ENCODE assay signal across 8 mouse cellular contexts in the genomic region with DNA sequence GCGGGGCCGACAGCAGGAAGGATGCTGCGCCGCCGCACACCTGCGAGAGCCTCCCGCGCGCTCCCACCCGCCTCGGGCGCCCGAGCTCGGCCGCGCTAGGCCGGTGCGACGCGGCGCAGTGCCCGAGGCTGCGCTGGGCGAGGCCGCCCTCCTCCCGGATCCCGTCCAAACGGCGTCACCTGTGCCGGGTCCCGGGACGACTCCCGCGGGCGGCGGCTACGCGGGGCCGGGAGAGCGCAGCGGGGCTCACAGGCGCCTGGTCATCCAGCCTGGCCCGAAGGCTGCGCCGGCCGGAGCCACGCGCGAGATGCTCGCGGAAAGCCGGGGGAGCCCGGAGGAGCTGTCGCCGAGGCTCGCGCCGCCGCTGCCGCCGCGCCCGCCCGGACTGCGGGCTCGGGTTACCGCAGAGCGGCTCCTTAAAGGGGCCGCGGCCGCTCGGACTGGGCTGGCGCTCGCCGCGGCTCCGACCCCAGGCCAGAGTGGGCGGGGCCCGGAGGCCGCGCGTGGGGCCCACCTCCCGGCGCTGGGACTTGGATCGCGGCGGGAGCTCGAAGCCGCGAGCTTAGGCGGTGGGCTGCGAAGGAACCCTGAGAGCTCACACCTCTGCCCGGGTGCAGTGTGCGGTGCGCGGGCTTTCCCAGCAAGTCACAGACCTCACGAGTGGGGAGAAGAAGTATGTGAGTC. TPM values are rescaled to one million over a fixed set of nuclear protein-coding genes. Genes with fewer than 3 reads are reported as not detected.
A peak's percentile ranks its signal among the peaks of the same experiment; 100 is the strongest.
DNase-seq lines count a peak whose midpoint lies in the region; ATAC-seq and TF ChIP-seq lines count a peak whose summit lies in the region.

No protein-coding gene starts in this region.

- no peaks in the 10 kb centered on the region for H3K36me3 ChIP-seq in embryonic facial prominence, embryonic 13.5 days
- no peaks in the 10 kb centered on the region for H3K36me3 ChIP-seq in heart, embryonic 11.5 days (ENCODE audit: control insufficient read depth, insufficient read depth, low read length)
- H3K36me3 ChIP-seq in lung, embryonic 14.5 days (ENCODE audit: insufficient read depth), result no peaks in the 10 kb centered on the region
- no peaks in the 10 kb centered on the region for H3K36me3 ChIP-seq in neural tube, embryonic 14.5 days (ENCODE audit: control insufficient read depth, insufficient read depth, low read length)

- TF ChIP-seq CTCF in lung, embryonic 14.5 days (IDR thresholded peaks at IDR 0.05; ENCODE audit: low read depth), result no peak

- WGBS in embryonic facial prominence, embryonic 13.5 days, result under 1% methylated on average over 97 of the region's 97 CpGs
- under 1% methylated on average over 84 of the region's 97 CpGs for WGBS in heart, embryonic 11.5 days (ENCODE audit: insufficient replicate concordance)
- WGBS in lung, embryonic 14.5 days, result under 1% methylated on average over 92 of the region's 97 CpGs
- WGBS in neural tube, embryonic 14.5 days, result under 1% methylated on average over 78 of the region's 97 CpGs

- H3K4me2 ChIP-seq in embryonic facial prominence, embryonic 13.5 days, result peak overlapping the region; percentile 98
- H3K4me2 ChIP-seq in heart, embryonic 11.5 days, result peak overlapping the region; percentile 100
- peak overlapping the region; percentile 100 for H3K4me2 ChIP-seq in lung, embryonic 14.5 days
- peak overlapping the region; percentile 89 for H3K4me2 ChIP-seq in neural tube, embryonic 14.5 days (ENCODE audit: low read depth, low read length)

- H3K27ac ChIP-seq in embryonic facial prominence, embryonic 13.5 days, result no peak overlapping the region
- 0 out of 2 replicates have a peak overlapping the region, but pooled peaks have one; percentile 32 for H3K27ac ChIP-seq in heart, embryonic 11.5 days (ENCODE audit: low read depth, low read length)
- H3K27ac ChIP-seq in lung, embryonic 14.5 days (ENCODE audit: low read depth), result peak overlapping the region; percentile 24; the same call in 1 of the 2 replicates
- peak overlapping the region; percentile 62; the same call in 1 of the 2 replicates for H3K27ac ChIP-seq in neural tube, embryonic 14.5 days (ENCODE audit: low read depth, low read length)

- DNase-seq in adrenal gland, adult 8-10 months, result peak; percentile 35
- peak; percentile 75 for DNase-seq in kidney, postnatal 10 days
- DNase-seq in lung, embryonic 14.5 days, result peak; percentile 83
- DNase-seq in testis, postnatal 14 days (ENCODE audit: low spot score), result peak; percentile 73

- H3K9ac ChIP-seq in embryonic facial prominence, embryonic 13.5 days, result peak overlapping the region; percentile 75
- peak overlapping the region; percentile 79 for H3K9ac ChIP-seq in heart, embryonic 11.5 days (ENCODE audit: low read depth, low read length)
- peak overlapping the region; percentile 57 for H3K9ac ChIP-seq in lung, embryonic 14.5 days
- peak overlapping the region; percentile 87 for H3K9ac ChIP-seq in neural tube, embryonic 14.5 days (replicated peaks; ENCODE audit: low read depth, low read length)

- peaks cover 10% of the 10 kb centered on the region; the same call in 1 of the 2 replicates for H3K4me1 ChIP-seq in embryonic facial prominence, embryonic 13.5 days
- peaks cover 2% of the 10 kb centered on the region; the same call in 1 of the 2 replicates for H3K4me1 ChIP-seq in heart, embryonic 11.5 days (ENCODE audit: control insufficient read depth, insufficient read depth, low read length)
- H3K4me1 ChIP-seq in lung, embryonic 14.5 days (ENCODE audit: insufficient read depth), result no peaks in the 10 kb centered on the region
- no peaks in the 10 kb centered on the region for H3K4me1 ChIP-seq in neural tube, embryonic 14.5 days (ENCODE audit: control insufficient read depth, insufficient read depth, low read length)

- peaks cover 68% of the 10 kb centered on the region for H3K27me3 ChIP-seq in embryonic facial prominence, embryonic 13.5 days
- H3K27me3 ChIP-seq in heart, embryonic 11.5 days (ENCODE audit: control insufficient read depth, insufficient read depth, low read length), result peaks cover 35% of the 10 kb centered on the region
- H3K27me3 ChIP-seq in lung, embryonic 14.5 days (ENCODE audit: insufficient read depth, low read length), result peaks cover 57% of the 10 kb centered on the region
- H3K27me3 ChIP-seq in neural tube, embryonic 14.5 days (ENCODE audit: control insufficient read depth, insufficient read depth, low read length), result peaks cover 21% of the 10 kb centered on the region

- H3K9me3 ChIP-seq in embryonic facial prominence, embryonic 13.5 days, result no peaks in the 10 kb centered on the region
- H3K9me3 ChIP-seq in heart, embryonic 11.5 days (replicated peaks; ENCODE audit: control insufficient read depth, low read length), result no peaks in the 10 kb centered on the region
- no peaks in the 10 kb centered on the region for H3K9me3 ChIP-seq in lung, embryonic 14.5 days (ENCODE audit: low read depth, low read length)
- no peaks in the 10 kb centered on the region for H3K9me3 ChIP-seq in neural tube, embryonic 14.5 days (ENCODE audit: control insufficient read depth, low read length)

- ATAC-seq in CD4-positive, CD25-positive, alpha-beta regulatory T cell, adult 4 months, result peak; percentile 49
- peak; percentile 86 for ATAC-seq in embryonic facial prominence, embryonic 13.5 days (ENCODE audit: insufficient number of reproducible peaks, insufficient read depth, low FRiP score, low TSS enrichment, low read depth)
- peak; percentile 90 for ATAC-seq in heart, embryonic 11.5 days (replicated peaks; ENCODE audit: insufficient number of reproducible peaks, low FRiP score, low TSS enrichment)
- ATAC-seq in lung, embryonic 14.5 days (ENCODE audit: insufficient read depth), result peak; percentile 92
- ATAC-seq in neural tube, embryonic 14.5 days (ENCODE audit: low read depth), result peak; percentile 92

- peak overlapping the region; percentile 65 for H3K4me3 ChIP-seq in embryonic facial prominence, embryonic 13.5 days
- peak overlapping the region; percentile 82 for H3K4me3 ChIP-seq in heart, embryonic 11.5 days (ENCODE audit: low read depth, low read length)
- peak overlapping the region; percentile 64 for H3K4me3 ChIP-seq in lung, embryonic 14.5 days (ENCODE audit: low read depth, low read length)
- peak overlapping the region; percentile 73 for H3K4me3 ChIP-seq in neural tube, embryonic 14.5 days (ENCODE audit: low read depth, low read length)

RNA-seq across cellular contexts. Expression of gene Tmem56, which starts 20.2 kb away (rescaled TPM):
- not detected for polyA plus RNA-seq in CD4-positive, CD25-positive, alpha-beta regulatory T cell, adult 4 months (2017; shearing (Covaris generic))
- 10 to 100 TPM; 43.3 to 76.1 (median 62.1) TPM for total RNA-seq in adrenal gland, adult 8-10 months (2022)
- polyA plus RNA-seq in embryonic facial prominence, embryonic 13.5 days (2015; fragmentation: Nextera tagmentation; extraction: Ambion mirVana), result 0.74 and 0.99 TPM in 2 replicates
- 1.8 and 2.5 TPM in 2 replicates for polyA plus RNA-seq in heart, embryonic 11.5 days (2014; fragmentation: Nextera tagmentation; extraction: Ambion mirVana)
- polyA plus RNA-seq in lung, embryonic 14.5 days (2014; fragmentation: Nextera tagmentation; extraction: Ambion mirVana), result 0.34 and 0.49 TPM in 2 replicates
- 4.4 and 5.5 TPM in 2 replicates for polyA plus RNA-seq in neural tube, embryonic 14.5 days (2014; fragmentation: Nextera tagmentation; extraction: Ambion mirVana)

RNA-seq across cellular contexts. Expression of gene Alg14, which starts 28.9 kb away (rescaled TPM):
- polyA plus RNA-seq in CD4-positive, CD25-positive, alpha-beta regulatory T cell, adult 4 months (2017; shearing (Covaris generic)), result 10 to 100 TPM; 15.5 to 29.5 TPM
- 10 to 100 TPM; 29.3 to 43.6 (median 33.2) TPM for total RNA-seq in adrenal gland, adult 8-10 months (2022)
- polyA plus RNA-seq in embryonic facial prominence, embryonic 13.5 days (2015; fragmentation: Nextera tagmentation; extraction: Ambion mirVana), result 37.0 and 44.5 TPM in 2 replicates
- polyA plus RNA-seq in heart, embryonic 11.5 days (2014; fragmentation: Nextera tagmentation; extraction: Ambion mirVana), result 38.2 and 42.2 TPM in 2 replicates
- polyA plus RNA-seq in lung, embryonic 14.5 days (2014; fragmentation: Nextera tagmentation; extraction: Ambion mirVana), result 39.2 and 43.9 TPM in 2 replicates
- polyA plus RNA-seq in neural tube, embryonic 14.5 days (2014; fragmentation: Nextera tagmentation; extraction: Ambion mirVana), result 39.2 and 51.7 TPM in 2 replicates
